Mouse (Mus musculus): ENCODE results near the gene Grip1. TPM values are rescaled to one million over a fixed set of nuclear protein-coding genes. Genes with fewer than 3 reads are reported as not detected.
A peak's percentile ranks its signal among the peaks of the same experiment; 100 is the strongest.

The Grip1 gene
- 0.62 and 0.91 TPM in 2 replicates for total RNA-seq (2021)
- long read RNA-seq, result 0 reads

- peak; percentile 27 for DNase-seq
Measured at GRCm38 (mm10) chr10:119453431-119454105, at the start of gene Grip1. Gene Grip1, plus strand, starts transcription at chr10:119453830.

GRCm38 (mm10) chr10:119405103-119405502 is 48.5 kb upstream of the Grip1 start:
- DNase-seq, result no peak

- DNase-seq, result no peak
Measured at GRCm38 (mm10) chr10:119405612-119406011, 48.0 kb upstream of the Grip1 start.

- no peak for DNase-seq
Measured at GRCm38 (mm10) chr10:119408327-119408726, 45.3 kb upstream of the Grip1 start.

GRCm38 (mm10) chr10:119413238-119413637 is 40.4 kb upstream of the Grip1 start:
- DNase-seq, result no peak

GRCm38 (mm10) chr10:119415106-119415505 is 38.5 kb upstream of the Grip1 start:
- no peak for DNase-seq

GRCm38 (mm10) chr10:119421418-119421817 is 32.2 kb upstream of the Grip1 start:
- DNase-seq, result no peak

- DNase-seq, result no peak
Measured at GRCm38 (mm10) chr10:119423821-119424534, 29.7 kb upstream of the Grip1 start.

- DNase-seq, result no peak
Measured at GRCm38 (mm10) chr10:119427653-119428052, 26.0 kb upstream of the Grip1 start.

GRCm38 (mm10) chr10:119428106-119428505 is 25.5 kb upstream of the Grip1 start:
- DNase-seq, result no peak

GRCm38 (mm10) chr10:119430240-119430639 is 23.4 kb upstream of the Grip1 start:
- DNase-seq, result no peak

GRCm38 (mm10) chr10:119431801-119432200 is 21.8 kb upstream of the Grip1 start:
- no peak for DNase-seq

- DNase-seq, result no peak
Measured at GRCm38 (mm10) chr10:119435818-119436217, 17.8 kb upstream of the Grip1 start.

GRCm38 (mm10) chr10:119437319-119437718 is 16.3 kb upstream of the Grip1 start:
- no peak for DNase-seq

GRCm38 (mm10) chr10:119441743-119442142 is 11.9 kb upstream of the Grip1 start:
- no peak for DNase-seq

GRCm38 (mm10) chr10:119447392-119447914 is 6.2 kb upstream of the Grip1 start:
- DNase-seq, result no peak

GRCm38 (mm10) chr10:119447930-119448329 is 5.7 kb upstream of the Grip1 start:
- DNase-seq, result no peak

GRCm38 (mm10) chr10:119452698-119453097 is 932 bp upstream of the Grip1 start:
- no peak for DNase-seq

- peak; percentile 41 for DNase-seq
Measured at GRCm38 (mm10) chr10:119454106-119454667, 557 bp downstream of the Grip1 start.

- DNase-seq, result peak; percentile 6
Measured at GRCm38 (mm10) chr10:119454668-119455542, 1.3 kb downstream of the Grip1 start.

- DNase-seq, result no peak
Measured at GRCm38 (mm10) chr10:119455543-119455940, 1.9 kb downstream of the Grip1 start.

GRCm38 (mm10) chr10:119457121-119457520 is 3.5 kb downstream of the Grip1 start:
- DNase-seq, result no peak
